Mouse (Mus musculus): ENCODE measurements around the gene Ccdc62. TPM values are rescaled to one million over a fixed set of nuclear protein-coding genes. Genes with fewer than 3 reads are reported as not detected.

Gene Ccdc62
- polyA plus RNA-seq, 1 experiment from 2014 or later, result 8.3 TPM

GRCm38 (mm10) chr5:123979221-123979979 is 48.9 kb downstream of the Ccdc62 start:
- Histone ChIP-seq H3K27me3 (ENCODE audit: insufficient read depth, low read length) (peaks cover 10% of the 10 kb centered on the region; the same call in 1 of the 2 replicates), H3K4me3 (ENCODE audit: low read depth, low read length) (no peak overlapping the region), H3K4me2 (no peak overlapping the region), H3K9ac (no peak overlapping the region), H3K4me1 (ENCODE audit: insufficient read depth) (no peaks in the 10 kb centered on the region; the same call in 1 of the 2 replicates), H3K36me3 (ENCODE audit: insufficient read depth) (no peaks in the 10 kb centered on the region), H3K27ac (ENCODE audit: low read depth) (no peak overlapping the region), H3K9me3 (ENCODE audit: low read depth, low read length) (no peaks in the 10 kb centered on the region)
- DNase-seq (no peak), ATAC-seq (ENCODE audit: insufficient read depth) (no peak)
- TF ChIP-seq CTCF (IDR thresholded peaks at IDR 0.05; ENCODE audit: low read depth), result no peak
- WGBS, result 67% methylated on average over 18 of the region's 18 CpGs

DNA sequence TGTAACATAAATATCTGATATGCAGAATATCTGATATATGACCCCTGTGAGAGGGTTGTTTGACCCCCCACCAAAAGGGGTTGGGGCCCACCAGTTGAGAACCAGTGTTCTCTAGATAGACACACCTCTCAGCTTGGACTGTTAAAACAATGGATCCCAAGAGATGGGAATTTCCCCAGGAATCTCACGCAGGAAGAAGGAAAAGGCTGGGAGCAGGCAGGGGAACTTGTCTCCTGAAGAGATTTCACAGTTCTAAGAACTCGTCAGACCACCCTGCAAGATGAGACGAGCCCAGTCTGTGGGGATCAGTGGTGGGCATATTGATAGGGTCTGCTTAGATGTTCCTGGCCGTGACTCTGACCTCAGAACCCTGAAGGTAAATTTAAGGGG is 49.5 kb downstream of the Ccdc62 start:
- Histone ChIP-seq H3K36me3 (ENCODE audit: insufficient read depth) (no peaks in the 10 kb centered on the region), H3K9me3 (ENCODE audit: low read depth, low read length) (no peaks in the 10 kb centered on the region), H3K9ac (no peak overlapping the region), H3K4me3 (ENCODE audit: low read depth, low read length) (no peak overlapping the region), H3K4me1 (ENCODE audit: insufficient read depth) (no peaks in the 10 kb centered on the region), H3K27ac (ENCODE audit: low read depth) (no peak overlapping the region), H3K4me2 (no peak overlapping the region), H3K27me3 (ENCODE audit: insufficient read depth, low read length) (peaks cover 4% of the 10 kb centered on the region; the same call in 1 of the 2 replicates)
- DNase-seq (no peak), ATAC-seq (ENCODE audit: insufficient read depth) (no peak)
- no peak for TF ChIP-seq CTCF (IDR thresholded peaks at IDR 0.05; ENCODE audit: low read depth)
- 45% methylated on average over 4 of the region's 4 CpGs for WGBS

GRCm38 (mm10) chr5:123980521-123981249 is 50.2 kb downstream of the Ccdc62 start:
- H3K4me2 ChIP-seq, result no peak overlapping the region
- WGBS, result 71% methylated on average over 9 of the region's 9 CpGs
- 0 out of 2 replicates have a peak, but pooled peaks cover 3% of the 10 kb centered on the region for H3K27me3 ChIP-seq (ENCODE audit: insufficient read depth, low read length)
- H3K27ac ChIP-seq (ENCODE audit: low read depth), result no peak overlapping the region
- H3K4me3 ChIP-seq (ENCODE audit: low read depth, low read length), result no peak overlapping the region
- ATAC-seq (ENCODE audit: insufficient read depth) (no peak), DNase-seq (no peak)
- no peaks in the 10 kb centered on the region for H3K4me1 ChIP-seq (ENCODE audit: insufficient read depth)
- no peaks in the 10 kb centered on the region for H3K9me3 ChIP-seq (ENCODE audit: low read depth, low read length)
- no peak overlapping the region for H3K9ac ChIP-seq
- no peak for TF ChIP-seq CTCF (IDR thresholded peaks at IDR 0.05; ENCODE audit: low read depth)
- no peaks in the 10 kb centered on the region for H3K36me3 ChIP-seq (ENCODE audit: insufficient read depth)

DNA sequence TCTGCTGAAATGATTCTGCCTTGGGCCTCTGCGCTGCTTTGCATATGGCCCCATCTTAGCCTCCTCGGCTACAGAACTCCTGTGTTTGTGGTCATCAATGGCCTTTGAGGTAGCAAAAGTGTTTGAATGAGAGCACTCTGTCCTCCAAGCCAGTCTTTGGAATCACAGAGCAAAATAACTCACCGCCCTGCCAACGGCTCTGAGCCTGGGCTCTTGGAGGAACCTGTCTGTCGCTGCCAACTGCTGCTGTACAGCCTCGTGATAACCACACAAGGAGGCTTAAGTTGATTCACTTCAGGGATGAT is 50.7 kb downstream of the Ccdc62 start:
- no peak overlapping the region for H3K4me3 ChIP-seq (ENCODE audit: low read depth, low read length)
- no peaks in the 10 kb centered on the region for H3K27me3 ChIP-seq (ENCODE audit: insufficient read depth, low read length)
- WGBS, result 67% methylated on average over 6 of the region's 6 CpGs
- no peak overlapping the region for H3K4me2 ChIP-seq
- ATAC-seq (ENCODE audit: insufficient read depth) (no peak), DNase-seq (no peak)
- no peak for TF ChIP-seq CTCF (IDR thresholded peaks at IDR 0.05; ENCODE audit: low read depth)
- H3K27ac ChIP-seq (ENCODE audit: low read depth), result no peak overlapping the region
- no peaks in the 10 kb centered on the region for H3K9me3 ChIP-seq (ENCODE audit: low read depth, low read length)
- H3K4me1 ChIP-seq (ENCODE audit: insufficient read depth), result no peaks in the 10 kb centered on the region
- no peaks in the 10 kb centered on the region for H3K36me3 ChIP-seq (ENCODE audit: insufficient read depth)
- no peak overlapping the region for H3K9ac ChIP-seq

DNA sequence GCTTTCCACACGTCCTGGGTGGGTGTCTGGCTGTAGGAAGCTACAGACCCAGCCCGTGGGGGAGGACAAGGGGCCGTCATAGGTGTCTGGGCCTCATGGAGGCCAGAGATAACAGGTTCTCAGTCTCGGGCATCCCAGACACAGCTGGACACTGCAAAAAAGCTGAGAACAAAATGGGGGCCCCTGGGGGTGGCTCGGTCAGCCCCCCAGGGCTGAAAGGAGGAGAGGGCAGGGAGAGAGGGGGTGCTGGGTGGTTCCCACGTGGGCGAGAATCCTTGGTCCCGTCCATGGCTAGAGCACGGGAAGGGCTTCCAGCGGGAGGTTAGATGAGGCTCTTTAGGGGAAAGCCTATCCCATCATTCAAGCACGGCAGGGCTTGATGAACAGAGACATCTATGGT is 52.4 kb downstream of the Ccdc62 start:
- DNase-seq (no peak), ATAC-seq (ENCODE audit: insufficient read depth) (no peak)
- Histone ChIP-seq H3K27me3 (ENCODE audit: insufficient read depth, low read length) (no peaks in the 10 kb centered on the region), H3K4me2 (no peak overlapping the region), H3K4me1 (ENCODE audit: insufficient read depth) (no peaks in the 10 kb centered on the region), H3K27ac (ENCODE audit: low read depth) (no peak overlapping the region), H3K36me3 (ENCODE audit: insufficient read depth) (no peaks in the 10 kb centered on the region), H3K9ac (no peak overlapping the region), H3K4me3 (ENCODE audit: low read depth, low read length) (no peak overlapping the region), H3K9me3 (ENCODE audit: low read depth, low read length) (no peaks in the 10 kb centered on the region)
- TF ChIP-seq CTCF (IDR thresholded peaks at IDR 0.05; ENCODE audit: low read depth), result no peak
- 67% methylated on average over 11 of the region's 11 CpGs for WGBS

DNA sequence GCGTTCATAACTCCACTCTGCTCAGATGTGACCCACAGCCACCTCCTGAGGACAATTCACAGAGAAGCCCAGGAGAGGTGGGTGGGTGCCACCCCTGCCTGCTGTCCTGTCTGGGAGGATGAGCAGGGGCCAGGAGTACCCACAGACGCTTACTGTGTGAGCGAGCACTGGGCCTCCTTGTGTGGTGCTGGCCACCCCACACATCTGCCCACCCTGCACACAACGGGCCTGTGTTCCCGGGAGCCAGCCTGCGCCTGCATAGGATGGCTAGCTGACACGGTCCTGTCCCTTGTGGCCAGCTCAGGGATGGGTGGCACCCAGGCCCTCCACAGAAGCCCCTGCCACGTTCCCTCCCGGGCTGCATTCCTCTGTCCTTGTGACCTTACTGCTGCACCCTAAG is 55.0 kb downstream of the Ccdc62 start:
- Histone ChIP-seq H3K9ac (no peak overlapping the region), H3K36me3 (ENCODE audit: insufficient read depth) (no peaks in the 10 kb centered on the region), H3K4me2 (no peak overlapping the region), H3K27me3 (ENCODE audit: insufficient read depth, low read length) (no peaks in the 10 kb centered on the region), H3K9me3 (ENCODE audit: low read depth, low read length) (no peaks in the 10 kb centered on the region), H3K27ac (ENCODE audit: low read depth) (no peak overlapping the region), H3K4me3 (ENCODE audit: low read depth, low read length) (no peak overlapping the region), H3K4me1 (ENCODE audit: insufficient read depth) (no peaks in the 10 kb centered on the region)
- 58% methylated on average over 9 of the region's 9 CpGs for WGBS
- ATAC-seq (ENCODE audit: insufficient read depth) (no peak), DNase-seq (no peak)
- TF ChIP-seq CTCF (IDR thresholded peaks at IDR 0.05; ENCODE audit: low read depth), result no peak

DNA sequence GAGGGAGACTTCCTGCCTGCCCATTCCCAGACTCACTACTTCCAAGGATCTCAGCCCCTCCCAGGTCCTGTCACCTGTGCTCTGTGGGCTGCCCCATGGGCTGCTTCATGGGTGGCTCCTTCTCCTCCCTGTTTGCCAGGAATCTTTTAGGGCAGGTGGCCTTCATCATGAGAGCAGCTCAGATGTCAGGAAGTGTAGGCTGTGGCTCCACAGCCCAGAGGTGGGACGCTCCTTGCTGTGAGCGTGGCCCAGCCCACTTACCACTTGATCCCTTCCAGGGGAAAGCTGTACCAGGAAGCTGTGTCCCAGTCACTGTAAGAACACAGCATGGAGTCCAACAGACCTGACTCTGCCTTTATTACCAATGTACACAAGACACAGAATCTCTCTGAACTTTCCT is 56.4 kb downstream of the Ccdc62 start:
- H3K9me3 ChIP-seq (ENCODE audit: low read depth, low read length), result no peaks in the 10 kb centered on the region
- no peaks in the 10 kb centered on the region for H3K36me3 ChIP-seq (ENCODE audit: insufficient read depth)
- H3K27me3 ChIP-seq (ENCODE audit: insufficient read depth, low read length), result no peaks in the 10 kb centered on the region
- no peak overlapping the region for H3K9ac ChIP-seq
- no peaks in the 10 kb centered on the region for H3K4me1 ChIP-seq (ENCODE audit: insufficient read depth)
- TF ChIP-seq CTCF (IDR thresholded peaks at IDR 0.05; ENCODE audit: low read depth), result no peak
- ATAC-seq (ENCODE audit: insufficient read depth) (peak; percentile 29; the same call in 1 of the 2 replicates), DNase-seq (no peak)
- H3K27ac ChIP-seq (ENCODE audit: low read depth), result no peak overlapping the region
- WGBS, result 12% methylated on average over 2 of the region's 2 CpGs
- no peak overlapping the region for H3K4me3 ChIP-seq (ENCODE audit: low read depth, low read length)
- H3K4me2 ChIP-seq, result no peak overlapping the region

Measured in lung, embryonic 14.5 days (tissue).